Mouse (Mus musculus): Measurements from ENCODE around the gene Efna5. TPM values are rescaled to one million over a fixed set of nuclear protein-coding genes. Genes with fewer than 3 reads are reported as not detected.

The Efna5 gene
- polyA plus RNA-seq, 1 experiment from 2014 or later = 26.9 TPM

DNA sequence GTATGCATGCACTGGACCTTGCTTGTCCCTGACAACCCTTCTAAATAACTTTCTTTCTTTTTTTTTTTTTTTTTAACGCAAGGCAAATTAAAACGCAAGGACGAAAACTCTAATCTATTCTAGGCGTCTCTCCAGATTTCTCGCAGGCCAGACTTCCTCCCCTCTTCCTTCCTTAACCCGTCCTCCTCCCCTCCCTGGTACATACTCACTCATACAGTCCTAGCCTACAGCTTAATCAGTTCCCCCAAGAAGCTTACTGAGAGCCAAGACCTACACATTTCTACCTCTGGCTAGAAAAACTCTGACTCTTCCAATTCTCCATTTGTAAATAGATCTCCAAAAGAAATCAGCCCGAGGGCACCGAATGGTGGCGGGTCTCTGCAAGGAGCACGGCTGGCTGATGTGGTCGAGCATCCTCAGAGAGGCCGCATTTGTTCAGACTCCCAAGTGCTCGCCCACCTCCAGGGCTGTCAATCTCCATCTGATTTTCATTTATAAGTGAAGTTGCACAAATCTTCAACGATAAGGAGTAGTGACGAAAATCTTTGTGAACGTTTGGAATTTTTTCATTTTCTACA is 48.5 kb downstream of the Efna5 start:
- H3K4me3 ChIP-seq (ENCODE audit: low read length) = no peak overlapping the region
- no peaks in the 10 kb centered on the region for H3K27me3 ChIP-seq (ENCODE audit: insufficient read depth, low read length)
- H3K36me3 ChIP-seq (ENCODE audit: insufficient read depth, low read length) = no peaks in the 10 kb centered on the region
- H3K9me3 ChIP-seq (ENCODE audit: low read length) = peaks cover 7% of the 10 kb centered on the region; the same call in 1 of the 2 replicates
- peaks cover 17% of the 10 kb centered on the region for H3K4me1 ChIP-seq (ENCODE audit: insufficient read depth, low read length)
- no peak for ATAC-seq (ENCODE audit: low FRiP score, low TSS enrichment)
- no peak overlapping the region for H3K27ac ChIP-seq (ENCODE audit: low read length)
- no peak overlapping the region for H3K9ac ChIP-seq (replicated peaks; ENCODE audit: low read length)
- 75% methylated on average over 16 of the region's 16 CpGs for WGBS
- H3K4me2 ChIP-seq (replicated peaks; ENCODE audit: low read depth, low read length) = no peak overlapping the region

DNA sequence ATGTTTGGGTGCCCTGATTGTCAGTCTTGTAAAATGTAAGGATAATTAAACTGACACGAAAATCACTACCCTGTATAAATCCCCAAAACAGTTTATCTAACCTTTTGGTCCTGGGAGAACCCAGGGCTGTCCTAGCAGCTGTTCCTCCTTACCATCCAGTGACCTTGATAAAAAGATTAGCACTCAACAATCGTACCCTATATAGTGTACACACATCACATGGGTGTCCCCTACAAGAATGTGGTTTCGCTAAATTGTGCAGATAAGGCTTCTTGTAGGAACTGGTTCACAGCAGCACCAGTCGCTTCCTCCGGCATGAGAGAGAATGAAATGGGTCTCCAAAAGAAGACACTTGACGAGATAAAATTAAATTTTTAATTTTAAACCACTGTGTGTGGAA is 53.6 kb downstream of the Efna5 start:
- no peak overlapping the region for H3K4me3 ChIP-seq (ENCODE audit: low read length)
- no peak for ATAC-seq (ENCODE audit: low FRiP score, low TSS enrichment)
- 70% methylated on average over 6 of the region's 6 CpGs for WGBS

DNA sequence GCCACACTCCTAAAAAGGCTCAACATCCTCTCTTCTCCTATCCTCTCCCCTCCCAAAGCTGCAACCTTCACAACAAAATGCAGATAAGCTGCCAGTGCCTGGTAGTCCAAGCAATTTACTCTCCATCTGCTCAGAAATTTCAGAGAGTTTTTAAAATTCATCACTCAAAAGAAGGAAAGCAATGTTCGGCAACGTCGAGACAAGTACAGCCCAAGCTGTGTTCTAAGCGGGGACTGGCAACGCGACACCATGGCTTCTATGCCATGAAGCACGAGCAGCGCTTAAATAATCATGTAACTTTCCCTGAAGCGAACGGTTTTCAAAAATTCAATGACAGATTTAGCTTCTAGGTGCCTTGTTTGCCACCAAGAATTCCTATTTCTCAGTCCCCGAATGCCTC is 59.9 kb downstream of the Efna5 start:
- no peak for ATAC-seq (ENCODE audit: low FRiP score, low TSS enrichment)
- no peaks in the 10 kb centered on the region for H3K9me3 ChIP-seq (ENCODE audit: low read length)
- no peak overlapping the region for H3K4me3 ChIP-seq (ENCODE audit: low read length)
- 89% methylated on average over 11 of the region's 11 CpGs for WGBS
- no peaks in the 10 kb centered on the region for H3K36me3 ChIP-seq (ENCODE audit: insufficient read depth, low read length)
- H3K4me2 ChIP-seq (replicated peaks; ENCODE audit: low read depth, low read length) = no peak overlapping the region
- H3K9ac ChIP-seq (replicated peaks; ENCODE audit: low read length) = no peak overlapping the region
- no peak overlapping the region for H3K27ac ChIP-seq (ENCODE audit: low read length)
- peaks cover 10% of the 10 kb centered on the region for H3K4me1 ChIP-seq (ENCODE audit: insufficient read depth, low read length)
- H3K27me3 ChIP-seq (ENCODE audit: insufficient read depth, low read length) = no peaks in the 10 kb centered on the region

More for the DNA sequence above, 53.6 kb downstream of the Efna5 start:
- Histone ChIP-seq H3K4me2 (replicated peaks; ENCODE audit: low read depth, low read length) (no peak overlapping the region), H3K36me3 (ENCODE audit: insufficient read depth, low read length) (no peaks in the 10 kb centered on the region), H3K9ac (replicated peaks; ENCODE audit: low read length) (no peak overlapping the region), H3K9me3 (ENCODE audit: low read length) (no peaks in the 10 kb centered on the region), H3K27ac (ENCODE audit: low read length) (no peak overlapping the region), H3K27me3 (ENCODE audit: insufficient read depth, low read length) (no peaks in the 10 kb centered on the region), H3K4me1 (ENCODE audit: insufficient read depth, low read length) (peaks cover 12% of the 10 kb centered on the region)

DNA sequence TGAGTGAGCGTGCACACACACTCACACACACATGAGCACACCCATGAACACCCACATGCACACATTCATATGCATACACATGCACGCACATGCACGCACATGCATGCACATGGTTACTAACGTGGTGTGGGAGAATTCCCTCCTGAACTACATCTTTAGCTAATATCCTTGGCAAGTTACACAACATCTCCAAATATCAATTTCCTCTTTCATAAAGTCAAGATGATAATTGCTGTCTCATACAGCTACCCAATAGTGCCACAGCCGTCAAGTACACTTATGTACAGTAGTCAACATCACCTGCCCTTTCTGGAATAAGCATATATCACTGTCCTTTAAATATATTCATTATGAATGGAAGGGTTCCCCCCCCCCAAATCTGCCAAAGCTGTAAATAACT is 61.2 kb downstream of the Efna5 start:
- H3K4me3 ChIP-seq (ENCODE audit: low read length) = no peak overlapping the region
- H3K4me2 ChIP-seq (replicated peaks; ENCODE audit: low read depth, low read length) = no peak overlapping the region
- no peaks in the 10 kb centered on the region for H3K27me3 ChIP-seq (ENCODE audit: insufficient read depth, low read length)
- no peaks in the 10 kb centered on the region for H3K36me3 ChIP-seq (ENCODE audit: insufficient read depth, low read length)
- H3K9me3 ChIP-seq (ENCODE audit: low read length) = no peaks in the 10 kb centered on the region
- WGBS = 90% methylated on average over 5 of the region's 5 CpGs
- peaks cover 10% of the 10 kb centered on the region for H3K4me1 ChIP-seq (ENCODE audit: insufficient read depth, low read length)
- no peak overlapping the region for H3K9ac ChIP-seq (replicated peaks; ENCODE audit: low read length)
- no peak for ATAC-seq (ENCODE audit: low FRiP score, low TSS enrichment)
- H3K27ac ChIP-seq (ENCODE audit: low read length) = no peak overlapping the region

GRCm38 (mm10) chr17:62818821-62819220 is 62.3 kb downstream of the Efna5 start:
- no peak overlapping the region for H3K4me3 ChIP-seq (ENCODE audit: low read length)
- H3K4me2 ChIP-seq (replicated peaks; ENCODE audit: low read depth, low read length) = peak overlapping the region; percentile 7; the same call in 1 of the 2 replicates
- ATAC-seq (ENCODE audit: low FRiP score, low TSS enrichment) = no peak; the same call in 1 of the 2 replicates
- WGBS = 13% methylated on average over 8 of the region's 8 CpGs
- H3K36me3 ChIP-seq (ENCODE audit: insufficient read depth, low read length) = no peaks in the 10 kb centered on the region
- no peaks in the 10 kb centered on the region for H3K9me3 ChIP-seq (ENCODE audit: low read length)
- H3K9ac ChIP-seq (replicated peaks; ENCODE audit: low read length) = no peak overlapping the region
- no peak overlapping the region for H3K27ac ChIP-seq (ENCODE audit: low read length)
- H3K27me3 ChIP-seq (ENCODE audit: insufficient read depth, low read length) = no peaks in the 10 kb centered on the region
- H3K4me1 ChIP-seq (ENCODE audit: insufficient read depth, low read length) = peaks cover 10% of the 10 kb centered on the region

- H3K9me3 ChIP-seq (ENCODE audit: low read length) = no peaks in the 10 kb centered on the region
- H3K36me3 ChIP-seq (ENCODE audit: insufficient read depth, low read length) = no peaks in the 10 kb centered on the region
- WGBS = 57% methylated on average over 2 of the region's 2 CpGs
Observed at GRCm38 (mm10) chr17:62818337-62818736, 62.8 kb downstream of the Efna5 start.

GRCm38 (mm10) chr17:62816879-62817278 is 64.2 kb downstream of the Efna5 start:
- H3K4me2 ChIP-seq (replicated peaks; ENCODE audit: low read depth, low read length) = no peak overlapping the region
- H3K4me1 ChIP-seq (ENCODE audit: insufficient read depth, low read length) = peaks cover 10% of the 10 kb centered on the region
- H3K36me3 ChIP-seq (ENCODE audit: insufficient read depth, low read length) = no peaks in the 10 kb centered on the region
- no peak overlapping the region for H3K4me3 ChIP-seq (ENCODE audit: low read length)
- H3K9ac ChIP-seq (replicated peaks; ENCODE audit: low read length) = no peak overlapping the region
- no peak for ATAC-seq (ENCODE audit: low FRiP score, low TSS enrichment)
- H3K9me3 ChIP-seq (ENCODE audit: low read length) = no peaks in the 10 kb centered on the region
- no peak overlapping the region for H3K27ac ChIP-seq (ENCODE audit: low read length)
- no peaks in the 10 kb centered on the region for H3K27me3 ChIP-seq (ENCODE audit: insufficient read depth, low read length)
- WGBS = 53% methylated on average over 10 of the region's 10 CpGs

More at GRCm38 (mm10) chr17:62818337-62818736, 62.8 kb downstream of the Efna5 start:
- Histone ChIP-seq H3K27me3 (ENCODE audit: insufficient read depth, low read length) (no peaks in the 10 kb centered on the region), H3K4me3 (ENCODE audit: low read length) (no peak overlapping the region), H3K4me2 (replicated peaks; ENCODE audit: low read depth, low read length) (no peak overlapping the region), H3K27ac (ENCODE audit: low read length) (no peak overlapping the region), H3K9ac (replicated peaks; ENCODE audit: low read length) (no peak overlapping the region), H3K4me1 (ENCODE audit: insufficient read depth, low read length) (peaks cover 10% of the 10 kb centered on the region)
- ATAC-seq (ENCODE audit: low FRiP score, low TSS enrichment) = no peak

- WGBS = 74% methylated on average over 6 of the region's 6 CpGs
- Histone ChIP-seq H3K27me3 (ENCODE audit: insufficient read depth, low read length) (no peaks in the 10 kb centered on the region), H3K4me3 (ENCODE audit: low read length) (no peak overlapping the region), H3K9ac (replicated peaks; ENCODE audit: low read length) (no peak overlapping the region), H3K27ac (ENCODE audit: low read length) (no peak overlapping the region), H3K9me3 (ENCODE audit: low read length) (no peaks in the 10 kb centered on the region), H3K4me1 (ENCODE audit: insufficient read depth, low read length) (no peaks in the 10 kb centered on the region), H3K4me2 (replicated peaks; ENCODE audit: low read depth, low read length) (no peak overlapping the region), H3K36me3 (ENCODE audit: insufficient read depth, low read length) (no peaks in the 10 kb centered on the region)
- ATAC-seq (ENCODE audit: low FRiP score, low TSS enrichment) = no peak
Observed at GRCm38 (mm10) chr17:62813461-62813860, 67.7 kb downstream of the Efna5 start.

GRCm38 (mm10) chr17:62807891-62808290 is 73.2 kb downstream of the Efna5 start:
- WGBS = 91% methylated on average over 4 of the region's 4 CpGs
- Histone ChIP-seq H3K27ac (ENCODE audit: low read length) (no peak overlapping the region), H3K9ac (replicated peaks; ENCODE audit: low read length) (no peak overlapping the region), H3K27me3 (ENCODE audit: insufficient read depth, low read length) (no peaks in the 10 kb centered on the region), H3K36me3 (ENCODE audit: insufficient read depth, low read length) (no peaks in the 10 kb centered on the region), H3K9me3 (ENCODE audit: low read length) (no peaks in the 10 kb centered on the region), H3K4me2 (replicated peaks; ENCODE audit: low read depth, low read length) (no peak overlapping the region), H3K4me3 (ENCODE audit: low read length) (no peak overlapping the region), H3K4me1 (ENCODE audit: insufficient read depth, low read length) (no peaks in the 10 kb centered on the region)
- no peak for ATAC-seq (ENCODE audit: low FRiP score, low TSS enrichment)

- ATAC-seq (ENCODE audit: low FRiP score, low TSS enrichment) = no peak
Observed at GRCm38 (mm10) chr17:62806646-62807045, 74.5 kb downstream of the Efna5 start.

More at GRCm38 (mm10) chr17:62806646-62807045, 74.5 kb downstream of the Efna5 start:
- Histone ChIP-seq H3K9ac (replicated peaks; ENCODE audit: low read length) (no peak overlapping the region), H3K27me3 (ENCODE audit: insufficient read depth, low read length) (no peaks in the 10 kb centered on the region), H3K4me2 (replicated peaks; ENCODE audit: low read depth, low read length) (no peak overlapping the region), H3K4me1 (ENCODE audit: insufficient read depth, low read length) (no peaks in the 10 kb centered on the region), H3K36me3 (ENCODE audit: insufficient read depth, low read length) (no peaks in the 10 kb centered on the region), H3K9me3 (ENCODE audit: low read length) (no peaks in the 10 kb centered on the region), H3K4me3 (ENCODE audit: low read length) (no peak overlapping the region), H3K27ac (ENCODE audit: low read length) (no peak overlapping the region)
- 83% methylated on average over 6 of the region's 6 CpGs for WGBS

Data from kidney, embryonic 16.5 days (tissue).